Mouse (Mus musculus) heart, embryonic 11.5 days (tissue): ENCODE results near the gene Art1. TPM values are rescaled to one million over a fixed set of nuclear protein-coding genes. Genes with fewer than 3 reads are reported as not detected.

Experiments used
- ATAC-seq: fragments of 200-750 bp; cut with Nextera tagmentation; replicated peaks from 2 replicates; pipeline ENCODE4 v1.8.0; 2017; ENCODE audit warnings: moderate library complexity; ENCODE audit not compliant: insufficient number of reproducible peaks, low FRiP score, low TSS enrichment
- H3K27ac ChIP-seq: fragments of 300-500 bp; sonication (generic); 2 replicates; pipeline ENCODE4 v1.5.1; 2014; ENCODE audit warnings: mild to moderate bottlenecking, low read depth, low read length
- H3K27me3 ChIP-seq: fragments of 300-500 bp; sonication (generic); 2 replicates; pipeline ENCODE4 v1.6.1; 2014; ENCODE audit warnings: mild to moderate bottlenecking, low read length, mixed read lengths; ENCODE audit not compliant: control insufficient read depth, insufficient read depth
- H3K36me3 ChIP-seq: fragments of 300-500 bp; sonication (generic); 2 replicates; pipeline ENCODE4 v1.6.1; 2014; ENCODE audit warnings: mild to moderate bottlenecking, low read length, moderate library complexity, mixed read lengths; ENCODE audit not compliant: control insufficient read depth, insufficient read depth
- H3K4me1 ChIP-seq: fragments of 300-500 bp; sonication (generic); 2 replicates; pipeline ENCODE4 v1.6.1; 2014; ENCODE audit warnings: low read length; ENCODE audit not compliant: control insufficient read depth, insufficient read depth
- H3K4me2 ChIP-seq: fragments of 300-500 bp; sonication (generic); 2 replicates; pipeline ENCODE4 v1.6.1; 2014; ENCODE audit warnings: mild to moderate bottlenecking, moderate library complexity
- H3K4me3 ChIP-seq: fragments of 300-500 bp; sonication (generic); 2 replicates; pipeline ENCODE4 v1.5.1; 2014; ENCODE audit warnings: low read depth, low read length
- H3K9ac ChIP-seq: fragments of 300-500 bp; sonication (generic); 2 replicates; pipeline ENCODE4 v1.6.1; 2014; ENCODE audit warnings: mild to moderate bottlenecking, low read depth, low read length, moderate library complexity
- H3K9me3 ChIP-seq: fragments of 300-500 bp; sonication (generic); replicated peaks from 2 replicates; pipeline ENCODE4 v1.6.1; 2016; ENCODE audit warnings: low read length; ENCODE audit not compliant: control insufficient read depth
- WGBS: fragments of 180-500 bp; shearing (Covaris S2); extraction: QIAGEN DNeasy Blood & Tissue Kit; methylation state at CpG from one replicate; pipeline ENCODE4 v1.1.7; 2014; ENCODE audit not compliant: insufficient replicate concordance; 5-methylcytosine and 5-hydroxymethylcytosine counted together
- polyA plus RNA-seq: library from polyadenylated mRNA; unstranded; fragments of >200 nt; fragmentation: Nextera tagmentation; extraction: Ambion mirVana; gene quantifications from 2 replicates; pipeline ENCODE4 v1.2.1, GENCODE M21; 2014

Art1 gene
- polyA plus RNA-seq, 1 experiment from 2014 or later, result 9.5 TPM

DNA sequence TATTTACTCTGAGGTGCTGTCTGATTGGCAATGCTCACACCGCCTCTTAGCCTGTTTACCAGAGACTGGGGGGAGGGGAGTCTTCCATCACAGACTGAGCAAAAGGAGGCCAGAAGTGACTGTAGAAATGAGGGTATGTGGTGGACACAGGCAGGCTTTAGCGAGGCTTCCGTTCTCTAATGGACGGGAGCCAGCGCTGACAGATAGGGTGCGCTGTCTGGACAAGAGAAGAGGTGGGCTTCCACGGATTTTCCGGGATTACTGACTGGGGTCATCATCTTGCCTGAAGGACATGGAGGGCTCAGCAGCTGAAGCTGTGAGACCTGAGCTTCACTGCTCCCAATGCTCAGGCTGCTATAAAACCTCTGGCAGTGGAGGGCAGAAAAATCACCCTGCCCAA, 698 bp downstream of the Art1 start:
- Histone ChIP-seq H3K4me1 (peaks cover 28% of the 10 kb centered on the region), H3K27me3 (no peaks in the 10 kb centered on the region), H3K9me3 (no peaks in the 10 kb centered on the region), H3K4me3 (no peak overlapping the region), H3K27ac (no peak overlapping the region), H3K9ac (no peak overlapping the region), H3K36me3 (no peaks in the 10 kb centered on the region), H3K4me2 (0 out of 2 replicates have a peak overlapping the region, but pooled peaks have one; percentile 18)
- 42% methylated on average over 8 of the region's 8 CpGs for WGBS
- no peak for ATAC-seq

DNA sequence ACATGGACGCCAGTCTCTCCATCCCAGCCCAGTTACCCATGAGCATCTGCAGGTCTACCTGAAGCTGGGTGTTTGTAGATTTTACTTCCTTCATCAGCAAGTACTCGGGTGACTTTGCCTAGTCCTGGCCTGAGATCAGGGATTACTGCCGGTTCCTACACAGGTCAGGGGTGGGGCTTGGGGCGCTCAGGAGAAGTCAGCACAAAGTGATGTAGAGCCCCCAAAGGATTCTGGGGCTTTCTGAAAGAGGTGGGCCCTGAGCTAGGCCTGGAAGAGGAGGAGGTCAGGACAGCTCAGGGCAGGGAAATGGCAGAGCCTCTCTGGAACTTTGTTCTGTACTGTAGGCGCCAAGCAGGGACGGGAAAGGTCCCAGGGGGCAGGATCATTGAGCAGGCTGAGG, 1.2 kb downstream of the Art1 start:
- Histone ChIP-seq H3K36me3 (no peaks in the 10 kb centered on the region), H3K4me1 (peaks cover 28% of the 10 kb centered on the region), H3K9me3 (no peaks in the 10 kb centered on the region), H3K4me2 (0 out of 2 replicates have a peak overlapping the region, but pooled peaks have one; percentile 18), H3K4me3 (no peak overlapping the region), H3K27me3 (no peaks in the 10 kb centered on the region), H3K9ac (no peak overlapping the region), H3K27ac (no peak overlapping the region)
- WGBS, result 58% methylated on average over 6 of the region's 6 CpGs
- ATAC-seq, result no peak; the same call in 1 of the 2 replicates

DNA sequence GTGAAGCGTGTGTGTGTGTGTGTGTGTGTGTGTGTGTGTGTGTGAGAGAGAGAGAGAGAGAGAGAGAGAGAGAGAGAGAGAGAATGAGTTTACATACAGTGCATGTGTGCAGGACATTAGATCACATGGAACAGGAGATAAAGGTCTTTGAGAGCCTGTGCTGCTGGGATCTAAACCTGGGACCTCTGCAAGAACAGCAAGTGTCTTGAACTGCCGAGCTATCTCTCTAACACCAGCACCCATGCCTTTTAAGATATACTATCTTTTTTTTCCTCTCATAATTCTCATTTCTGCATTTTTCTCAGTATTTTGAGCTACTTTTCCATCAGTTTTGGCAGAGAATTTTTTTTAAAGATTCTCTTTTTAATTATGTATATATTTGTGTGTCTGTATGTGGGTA, 2.0 kb downstream of the Art1 start:
- 61% methylated on average over 2 of the region's 2 CpGs for WGBS
- no peak overlapping the region for H3K4me2 ChIP-seq
- peaks cover 28% of the 10 kb centered on the region for H3K4me1 ChIP-seq
- no peaks in the 10 kb centered on the region for H3K36me3 ChIP-seq
- H3K4me3 ChIP-seq, result no peak overlapping the region
- no peaks in the 10 kb centered on the region for H3K9me3 ChIP-seq
- no peak for ATAC-seq
- H3K27ac ChIP-seq, result no peak overlapping the region
- no peaks in the 10 kb centered on the region for H3K27me3 ChIP-seq
- no peak overlapping the region for H3K9ac ChIP-seq

DNA sequence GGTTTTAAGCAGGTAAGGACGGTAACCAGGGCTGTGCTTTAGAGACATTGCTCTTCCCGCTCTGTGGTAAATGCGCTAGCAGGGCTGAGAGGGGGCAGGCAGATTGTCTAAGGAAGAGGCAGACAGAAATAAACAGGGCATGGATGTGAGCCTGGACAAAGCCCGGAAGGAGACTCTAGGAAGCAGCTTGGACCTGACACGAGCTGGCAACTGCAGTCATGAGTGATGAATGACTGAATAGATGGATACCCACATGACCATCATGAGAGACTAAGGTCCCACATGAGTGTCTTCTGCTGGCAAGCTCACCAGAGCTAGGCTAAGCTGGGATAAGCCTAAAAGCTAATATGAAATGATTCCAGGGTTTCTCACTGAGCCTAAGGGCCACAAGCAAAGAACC, 2.6 kb downstream of the Art1 start:
- Histone ChIP-seq H3K4me1 (peaks cover 28% of the 10 kb centered on the region), H3K4me2 (no peak overlapping the region), H3K9me3 (no peaks in the 10 kb centered on the region), H3K36me3 (no peaks in the 10 kb centered on the region), H3K27ac (no peak overlapping the region), H3K4me3 (no peak overlapping the region), H3K27me3 (no peaks in the 10 kb centered on the region), H3K9ac (no peak overlapping the region)
- ATAC-seq, result no peak
- 55% methylated on average over 5 of the region's 5 CpGs for WGBS

DNA sequence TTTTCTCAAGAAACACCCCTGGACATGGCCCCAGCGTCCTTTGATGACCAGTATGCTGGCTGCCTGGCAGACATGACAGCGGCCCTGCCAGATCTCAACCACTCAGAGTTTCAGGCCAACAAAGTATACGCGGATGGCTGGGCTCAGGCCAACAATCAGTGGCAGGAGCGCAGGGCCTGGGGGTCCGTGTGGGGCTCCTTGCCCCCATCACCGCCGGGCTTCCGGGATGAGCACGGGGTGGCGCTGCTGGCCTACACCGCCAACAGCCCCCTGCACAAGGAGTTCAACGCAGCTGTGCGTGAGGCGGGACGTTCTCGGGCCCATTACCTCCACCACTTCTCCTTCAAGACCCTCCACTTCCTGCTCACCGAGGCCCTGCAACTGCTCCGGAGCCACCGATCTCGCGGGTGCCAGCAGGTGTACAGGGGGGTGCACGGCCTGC, 5.2 kb downstream of the Art1 start:
- peak overlapping the region; percentile 86 for H3K4me2 ChIP-seq
- H3K9ac ChIP-seq, result peak overlapping the region; percentile 68
- no peaks in the 10 kb centered on the region for H3K36me3 ChIP-seq
- peak overlapping the region; percentile 40 for H3K4me3 ChIP-seq
- H3K27ac ChIP-seq, result no peak overlapping the region
- WGBS, result 8% methylated on average over 23 of the region's 23 CpGs
- no peak for ATAC-seq
- peaks cover 11% of the 10 kb centered on the region for H3K4me1 ChIP-seq
- H3K27me3 ChIP-seq, result no peaks in the 10 kb centered on the region
- H3K9me3 ChIP-seq, result no peaks in the 10 kb centered on the region

DNA sequence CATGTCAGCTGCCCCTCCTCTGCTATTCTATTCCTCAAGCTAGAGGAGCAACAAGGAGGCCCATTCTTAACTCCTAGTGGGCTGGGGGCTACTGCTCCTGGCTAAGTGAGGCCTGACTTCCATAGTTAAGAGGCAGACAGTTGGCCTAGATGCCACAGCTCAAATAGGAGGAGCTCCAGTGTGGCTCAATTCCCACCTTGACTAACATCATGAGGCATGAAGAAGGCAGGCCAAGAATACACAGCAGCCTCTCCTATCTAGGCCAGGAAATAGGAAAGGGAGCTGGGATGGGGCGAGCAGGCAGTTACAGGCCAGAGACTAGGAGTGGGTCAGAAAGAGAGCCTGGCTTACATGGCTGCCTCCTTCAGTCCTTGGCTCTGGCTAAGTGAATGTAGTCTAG, 6.7 kb downstream of the Art1 start:
- ATAC-seq, result no peak
- H3K4me2 ChIP-seq, result no peak overlapping the region

DNA sequence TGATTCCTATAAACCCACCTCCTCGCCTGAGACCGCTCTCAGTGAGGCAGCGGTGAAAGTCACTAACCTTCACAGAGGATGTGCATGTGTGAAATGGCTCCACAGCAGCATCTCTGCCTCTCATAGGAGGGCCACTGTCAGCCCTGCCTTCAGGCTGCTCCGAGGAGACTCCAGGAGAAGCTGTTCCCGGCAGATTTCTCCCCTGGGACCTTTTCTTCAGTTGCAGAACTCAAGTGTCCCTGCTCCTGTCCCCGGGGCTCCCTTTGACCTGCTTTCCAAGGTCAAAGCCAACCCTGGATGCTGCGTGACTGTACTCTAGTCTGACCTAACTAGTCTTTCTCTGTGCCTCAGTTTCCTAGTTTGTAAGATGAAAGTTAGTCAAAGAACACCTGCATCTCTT, 7.6 kb downstream of the Art1 start, which contains the start of gene Art5:
Art5 (minus strand) TSS at position 319 of the 400 bp plus-strand sequence.
- Histone ChIP-seq H3K4me2 (no peak within 1 kb of the TSS), H3K9ac (no peak within 1 kb of the TSS), H3K9me3 (no peaks in the 10 kb centered on the region), H3K4me3 (no peak within 1 kb of the TSS), H3K4me1 (peaks cover 4% of the 10 kb centered on the region; the same call in 1 of the 2 replicates), H3K27ac (no peak within 1 kb of the TSS), H3K36me3 (no peaks in the 10 kb centered on the region), H3K27me3 (no peaks in the 10 kb centered on the region)
- WGBS, result 73% methylated on average over 7 of the region's 7 CpGs
- ATAC-seq, result no peak

More for the DNA sequence above, 6.7 kb downstream of the Art1 start:
- no peak overlapping the region for H3K9ac ChIP-seq
- no peak overlapping the region for H3K27ac ChIP-seq
- peaks cover 4% of the 10 kb centered on the region; the same call in 1 of the 2 replicates for H3K4me1 ChIP-seq
- 71% methylated on average over 1 of the region's 1 CpGs for WGBS
- no peaks in the 10 kb centered on the region for H3K36me3 ChIP-seq
- H3K9me3 ChIP-seq, result no peaks in the 10 kb centered on the region
- no peaks in the 10 kb centered on the region for H3K27me3 ChIP-seq
- no peak overlapping the region for H3K4me3 ChIP-seq

DNA sequence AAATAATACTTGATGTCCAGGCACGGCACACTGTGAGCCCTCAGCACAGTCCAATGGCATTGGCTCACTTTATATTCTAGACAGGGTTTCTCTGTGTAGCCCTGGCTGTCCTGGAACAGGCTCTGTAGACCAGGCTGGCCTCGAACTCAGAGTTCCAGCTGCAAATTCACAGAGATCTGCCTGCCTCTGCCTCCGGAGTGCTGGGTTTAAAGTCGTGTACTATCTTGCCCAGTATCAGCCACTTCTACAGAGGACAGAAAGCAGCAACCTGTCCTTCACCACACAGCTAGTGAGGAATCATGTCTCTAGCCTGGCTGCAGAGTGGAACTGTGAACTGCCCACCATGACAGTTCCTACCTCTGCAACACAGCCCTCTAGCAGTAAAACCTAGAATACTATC, 8.2 kb downstream of the Art1 start:
- Histone ChIP-seq H3K4me2 (no peak overlapping the region), H3K4me3 (no peak overlapping the region), H3K9ac (no peak overlapping the region), H3K27me3 (no peaks in the 10 kb centered on the region), H3K9me3 (no peaks in the 10 kb centered on the region), H3K36me3 (no peaks in the 10 kb centered on the region), H3K27ac (no peak overlapping the region), H3K4me1 (peaks cover 4% of the 10 kb centered on the region; the same call in 1 of the 2 replicates)
- WGBS, result 79% methylated on average over 4 of the region's 4 CpGs
- no peak for ATAC-seq

DNA sequence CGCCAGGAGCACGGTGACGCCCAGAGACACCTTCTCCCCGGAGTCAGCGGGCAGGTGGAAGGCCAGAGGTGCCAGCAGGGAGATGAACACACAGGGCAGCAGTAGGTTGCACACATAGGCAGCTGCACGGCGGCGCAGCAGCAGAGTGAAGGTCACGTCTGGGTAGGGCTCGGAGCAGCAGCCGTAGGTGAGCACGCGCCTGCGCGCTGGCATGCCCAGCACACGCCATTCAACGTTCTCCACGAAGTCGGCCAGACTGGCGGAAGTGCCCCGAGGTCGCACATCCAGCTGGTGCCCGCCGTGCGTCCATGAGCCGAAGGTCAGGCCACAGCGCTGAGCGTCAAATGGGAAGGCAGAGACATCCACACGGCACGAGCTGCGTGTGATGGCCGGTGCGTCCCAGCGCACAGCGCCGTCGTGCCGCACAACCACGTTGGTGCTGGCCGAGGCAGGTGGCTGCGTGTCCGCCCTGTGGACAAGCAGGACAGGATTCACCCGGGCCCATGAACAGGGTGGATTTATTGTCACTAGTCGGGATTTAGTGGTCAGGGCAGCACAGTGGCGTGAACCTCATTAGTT, 11.7 kb downstream of the Art1 start:
- Histone ChIP-seq H3K27ac (no peak overlapping the region), H3K4me2 (no peak overlapping the region), H3K36me3 (no peaks in the 10 kb centered on the region), H3K27me3 (no peaks in the 10 kb centered on the region), H3K4me1 (no peaks in the 10 kb centered on the region), H3K9ac (no peak overlapping the region), H3K4me3 (no peak overlapping the region), H3K9me3 (no peaks in the 10 kb centered on the region)
- no peak for ATAC-seq
- WGBS, result 65% methylated on average over 45 of the region's 45 CpGs
